13 mouse cellular contexts compared by ENCODE assay signal in the genomic region with DNA sequence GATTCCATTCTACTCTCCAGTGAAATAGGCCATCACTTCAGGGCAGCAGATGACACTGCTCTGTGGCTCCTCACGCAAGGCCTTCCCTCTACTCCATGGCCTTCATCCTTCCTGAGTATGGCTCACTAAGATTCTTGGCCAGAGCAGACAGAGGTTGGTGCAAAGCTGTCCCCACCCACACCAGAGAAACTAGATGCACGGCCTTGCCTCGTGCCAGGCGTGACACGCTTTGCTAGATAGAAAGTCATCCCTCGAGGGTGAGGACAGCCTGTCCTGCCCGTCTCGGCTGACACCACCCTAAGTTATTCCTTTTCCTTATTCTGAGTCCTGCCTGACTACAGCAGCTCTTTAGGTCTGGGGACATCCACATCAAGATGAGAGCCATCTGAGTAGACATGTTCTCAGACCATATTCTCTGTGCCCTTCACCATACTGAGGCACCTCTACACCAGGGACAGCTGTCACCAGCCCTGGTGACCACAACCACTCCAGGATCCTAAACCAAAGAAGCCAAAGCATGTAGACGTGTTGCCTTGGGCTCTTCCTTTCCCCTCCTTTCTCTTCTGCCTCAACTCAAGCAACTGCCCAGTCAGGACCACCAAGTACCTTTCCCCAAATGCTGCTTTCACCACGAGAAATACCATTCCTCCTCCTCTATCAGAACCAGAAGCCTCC.
A peak's percentile ranks its signal among the peaks of the same experiment; 100 is the strongest.
DNase-seq lines count a peak whose midpoint lies in the region; ATAC-seq lines count a peak whose summit lies in the region.
"Had no signal": no experiment of that assay in that cellular context is flagged by ENCODE, and none has a peak within 500 bp of the region (broad histone marks: within the 10 kb centered on the region; RNA-seq: fewer than 3 reads in every experiment).

No protein-coding gene starts in this region.

- DNase-seq in forebrain, embryonic 14.5 days (ENCODE audit: low spot score), result no peak
- no peak for DNase-seq in lung, adult 18-20 months
- DNase-seq in adrenal gland, adult 2 months, result peak; percentile 91
- DNase-seq in fat pad, adult 2 months (ENCODE audit: extremely low read depth, low read depth, low spot score), result peak; percentile 19
- no peak for DNase-seq in embryo, embryonic 9.5 days (ENCODE audit: extremely low spot score)
- DNase-seq in lung, postnatal 10 days, result no peak
- DNase-seq: forebrain, postnatal 0 days; liver; thymus, adult 2 months had no signal

- no peaks in the 10 kb centered on the region for H3K27me3 ChIP-seq in forebrain, embryonic 14.5 days (replicated peaks; ENCODE audit: control insufficient read depth, insufficient read depth, low read length)
- no peaks in the 10 kb centered on the region for H3K27me3 ChIP-seq in forebrain, embryonic 15.5 days
- H3K27me3 ChIP-seq in lung, embryonic 16.5 days (ENCODE audit: control insufficient read depth, insufficient read depth, low read depth, low read length), result no peaks in the 10 kb centered on the region
- H3K27me3 ChIP-seq: CH12.LX had no signal

- ATAC-seq in forebrain, embryonic 14.5 days, result no peak
- no peak for ATAC-seq in forebrain, embryonic 15.5 days (replicated peaks)
- no peak for ATAC-seq in lung, embryonic 16.5 days (ENCODE audit: low read depth)
- ATAC-seq: forebrain, postnatal 0 days had no signal

- no peak overlapping the region for H3K4me2 ChIP-seq in forebrain, embryonic 14.5 days (ENCODE audit: low read length)
- H3K4me2 ChIP-seq in forebrain, embryonic 15.5 days (replicated peaks), result no peak overlapping the region
- no peak overlapping the region for H3K4me2 ChIP-seq in lung, embryonic 16.5 days (ENCODE audit: low read depth, low read length)
- H3K4me2 ChIP-seq: lung, embryonic 14.5 days had no signal

- no peaks in the 10 kb centered on the region for H3K9me3 ChIP-seq in forebrain, embryonic 14.5 days (replicated peaks; ENCODE audit: control insufficient read depth, low read length)
- H3K9me3 ChIP-seq in forebrain, embryonic 15.5 days, result no peaks in the 10 kb centered on the region
- no peaks in the 10 kb centered on the region for H3K9me3 ChIP-seq in lung, embryonic 16.5 days (ENCODE audit: control insufficient read depth, low read length)

- 92% methylated on average over 10 of the region's 10 CpGs for WGBS in forebrain, embryonic 14.5 days
- WGBS in forebrain, embryonic 15.5 days, result 95% methylated on average over 10 of the region's 10 CpGs
- WGBS in lung, embryonic 16.5 days, result 85% methylated on average over 10 of the region's 10 CpGs

- no peaks in the 10 kb centered on the region for H3K36me3 ChIP-seq in forebrain, embryonic 14.5 days (ENCODE audit: control insufficient read depth, insufficient read depth, low read length)
- H3K36me3 ChIP-seq in forebrain, embryonic 15.5 days, result no peaks in the 10 kb centered on the region
- H3K36me3 ChIP-seq in lung, embryonic 16.5 days (ENCODE audit: control insufficient read depth, insufficient read depth, low read length), result no peaks in the 10 kb centered on the region

- peak overlapping the region; percentile 2; the same call in 1 of the 2 replicates for H3K27ac ChIP-seq in forebrain, embryonic 14.5 days (ENCODE audit: low read depth, low read length)
- H3K27ac ChIP-seq in forebrain, embryonic 15.5 days (replicated peaks), result no peak overlapping the region
- H3K27ac ChIP-seq in lung, embryonic 16.5 days (ENCODE audit: low read length), result peak overlapping the region; percentile 0; the same call in 1 of the 2 replicates

- peaks cover 6% of the 10 kb centered on the region; the same call in 1 of the 2 replicates for H3K4me1 ChIP-seq in forebrain, embryonic 14.5 days (ENCODE audit: control insufficient read depth, insufficient read depth, low read length)
- H3K4me1 ChIP-seq in forebrain, embryonic 15.5 days, result peaks cover 21% of the 10 kb centered on the region
- peaks cover 47% of the 10 kb centered on the region for H3K4me1 ChIP-seq in lung, embryonic 16.5 days (replicated peaks; ENCODE audit: control insufficient read depth, insufficient read depth, low read length)

- no peak overlapping the region for H3K9ac ChIP-seq in forebrain, embryonic 14.5 days (ENCODE audit: low read length)
- no peak overlapping the region for H3K9ac ChIP-seq in forebrain, embryonic 15.5 days (replicated peaks)
- H3K9ac ChIP-seq in lung, embryonic 16.5 days (ENCODE audit: low read length), result no peak overlapping the region
- H3K9ac ChIP-seq: forebrain, postnatal 0 days; lung, embryonic 14.5 days had no signal

- H3K4me3 ChIP-seq in forebrain, embryonic 14.5 days (ENCODE audit: low read depth, low read length), result no peak overlapping the region
- no peak overlapping the region for H3K4me3 ChIP-seq in forebrain, embryonic 15.5 days
- H3K4me3 ChIP-seq in lung, embryonic 16.5 days (ENCODE audit: low read length), result no peak overlapping the region

Comparison
In these comparisons a context has a peak if more than half of its experiments do, and no peak if none do; other contexts are left out.
1. DNase-seq: peak in adrenal gland, adult 2 months (single experiment) and fat pad, adult 2 months (single experiment); none in forebrain, embryonic 14.5 days (single experiment), lung, adult 18-20 months (0 of 2), embryo, embryonic 9.5 days (single experiment) and lung, postnatal 10 days (single experiment).